Mouse (Mus musculus): ENCODE data around the gene Lin7a. TPM values are rescaled to one million over a fixed set of nuclear protein-coding genes. Genes with fewer than 3 reads are reported as not detected.

Gene Lin7a
- polyA plus RNA-seq, 1 experiment from 2014 or later: 0.74 TPM

DNA sequence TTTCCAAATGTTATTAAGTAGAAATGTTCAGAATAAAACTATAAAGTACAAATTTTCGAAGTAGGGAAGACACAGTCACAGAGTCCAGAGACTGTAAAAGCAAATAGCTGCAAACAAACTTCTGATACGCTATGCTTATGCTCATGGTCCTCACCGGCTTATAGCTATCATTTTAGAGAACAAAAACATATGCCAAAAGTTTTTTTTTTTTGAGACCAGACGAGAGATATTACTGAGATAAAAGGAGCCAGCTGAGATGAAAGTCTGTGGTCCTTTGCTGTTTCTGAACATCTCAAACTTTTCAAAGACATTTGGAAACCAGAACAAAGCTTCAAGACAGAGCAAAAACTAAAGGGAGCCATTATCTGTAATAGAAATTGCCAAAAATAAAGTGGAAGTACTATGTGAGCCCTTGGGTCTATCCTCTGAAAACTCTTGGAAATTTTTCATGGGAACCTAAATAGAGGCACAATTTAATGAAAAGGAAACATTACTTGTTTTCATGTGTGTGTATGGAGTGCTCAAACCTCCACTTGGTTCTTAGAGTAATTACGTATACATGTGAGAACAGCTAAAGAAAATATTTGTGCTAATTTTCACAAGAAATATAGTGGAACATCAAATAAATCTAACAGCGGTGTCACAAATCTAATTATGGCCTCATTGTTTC lies 24.4 kb upstream of the Lin7a start:
- DNase-seq (ENCODE audit: low spot score): no peak
- no peak for TF ChIP-seq EP300 (optimal IDR thresholded peaks at IDR 0.05)
- TF ChIP-seq CTCF (IDR thresholded peaks at IDR 0.05; ENCODE audit: low read depth): no peak

DNA sequence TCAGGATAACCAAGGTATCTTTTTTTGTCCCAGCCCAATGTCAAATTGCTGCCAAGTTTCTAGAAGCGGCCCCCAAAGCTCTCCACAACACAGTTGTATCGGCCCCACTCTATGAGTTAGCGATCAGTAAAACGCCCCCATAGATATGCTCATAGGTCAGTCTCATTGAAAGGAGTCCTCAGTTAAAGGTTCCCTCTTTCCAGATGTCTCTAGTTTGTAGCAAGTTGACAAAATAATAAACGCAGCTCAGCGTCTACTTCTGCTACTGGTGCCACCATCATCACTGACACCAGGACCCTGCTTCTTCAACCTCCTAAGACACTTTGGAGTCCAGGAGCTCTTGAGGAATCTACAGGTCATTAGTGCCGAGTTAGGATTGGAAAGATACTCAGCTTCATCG lies 23.0 kb upstream of the Lin7a start:
- no peak for DNase-seq (ENCODE audit: low spot score)
- Histone ChIP-seq H3K4me2 (replicated peaks; ENCODE audit: low read depth) (no peak overlapping the region), H3K9ac (ENCODE audit: low read length) (no peak overlapping the region), H3K9me3 (ENCODE audit: control insufficient read depth, low read length) (no peaks in the 10 kb centered on the region), H3K4me3 (ENCODE audit: low read depth, low read length) (no peak overlapping the region), H3K27me3 (ENCODE audit: control insufficient read depth, insufficient read depth, low read length) (no peaks in the 10 kb centered on the region), H3K4me1 (replicated peaks; ENCODE audit: control insufficient read depth, insufficient read depth) (no peaks in the 10 kb centered on the region), H3K27ac (replicated peaks) (no peak overlapping the region), H3K36me3 (ENCODE audit: control insufficient read depth, insufficient read depth, low read length) (no peaks in the 10 kb centered on the region)
- 84% methylated on average over 8 of the region's 8 CpGs for WGBS
- no peak for TF ChIP-seq EP300 (optimal IDR thresholded peaks at IDR 0.05)
- TF ChIP-seq CTCF (IDR thresholded peaks at IDR 0.05; ENCODE audit: low read depth): no peak
- ATAC-seq (ENCODE audit: low FRiP score, low TSS enrichment): no peak

More for the DNA sequence above, 24.4 kb upstream of the Lin7a start:
- no peaks in the 10 kb centered on the region for H3K27me3 ChIP-seq (ENCODE audit: control insufficient read depth, insufficient read depth, low read length)
- H3K4me2 ChIP-seq (replicated peaks; ENCODE audit: low read depth): no peak overlapping the region
- H3K4me1 ChIP-seq (replicated peaks; ENCODE audit: control insufficient read depth, insufficient read depth): no peaks in the 10 kb centered on the region
- 77% methylated on average over 6 of the region's 6 CpGs for WGBS
- H3K36me3 ChIP-seq (ENCODE audit: control insufficient read depth, insufficient read depth, low read length): no peaks in the 10 kb centered on the region
- H3K9me3 ChIP-seq (ENCODE audit: control insufficient read depth, low read length): no peaks in the 10 kb centered on the region
- no peak overlapping the region for H3K4me3 ChIP-seq (ENCODE audit: low read depth, low read length)
- no peak overlapping the region for H3K9ac ChIP-seq (ENCODE audit: low read length)
- no peak overlapping the region for H3K27ac ChIP-seq (replicated peaks)
- ATAC-seq (ENCODE audit: low FRiP score, low TSS enrichment): no peak

DNA sequence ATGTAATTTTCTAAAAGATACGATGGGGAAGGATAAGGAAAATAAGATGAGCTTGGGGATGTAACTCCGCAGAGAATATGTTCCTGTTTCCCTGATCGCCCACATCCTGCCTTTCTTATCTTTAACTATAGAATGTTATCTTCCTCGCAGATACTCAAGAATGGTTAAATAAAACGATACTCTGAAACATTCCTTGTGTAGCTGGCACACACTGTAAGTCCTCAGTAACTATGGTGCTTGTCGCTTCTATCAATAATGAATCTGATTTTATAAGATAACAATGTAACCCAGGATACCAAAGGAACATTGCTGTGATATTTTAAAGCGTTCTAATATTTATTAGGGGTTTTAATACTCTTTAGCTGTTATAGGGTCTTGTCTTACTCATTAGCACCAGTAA lies 22.4 kb upstream of the Lin7a start:
- no peak overlapping the region for H3K4me3 ChIP-seq (ENCODE audit: low read depth, low read length)
- H3K36me3 ChIP-seq (ENCODE audit: control insufficient read depth, insufficient read depth, low read length): no peaks in the 10 kb centered on the region
- 77% methylated on average over 7 of the region's 7 CpGs for WGBS
- H3K27ac ChIP-seq (replicated peaks): no peak overlapping the region
- DNase-seq (ENCODE audit: low spot score) (no peak), ATAC-seq (ENCODE audit: low FRiP score, low TSS enrichment) (no peak)
- no peak overlapping the region for H3K4me2 ChIP-seq (replicated peaks; ENCODE audit: low read depth)
- TF ChIP-seq CTCF (IDR thresholded peaks at IDR 0.05; ENCODE audit: low read depth) (no peak), EP300 (optimal IDR thresholded peaks at IDR 0.05) (no peak)
- no peak overlapping the region for H3K9ac ChIP-seq (ENCODE audit: low read length)
- no peaks in the 10 kb centered on the region for H3K27me3 ChIP-seq (ENCODE audit: control insufficient read depth, insufficient read depth, low read length)
- no peaks in the 10 kb centered on the region for H3K4me1 ChIP-seq (replicated peaks; ENCODE audit: control insufficient read depth, insufficient read depth)
- no peaks in the 10 kb centered on the region for H3K9me3 ChIP-seq (ENCODE audit: control insufficient read depth, low read length)

DNA sequence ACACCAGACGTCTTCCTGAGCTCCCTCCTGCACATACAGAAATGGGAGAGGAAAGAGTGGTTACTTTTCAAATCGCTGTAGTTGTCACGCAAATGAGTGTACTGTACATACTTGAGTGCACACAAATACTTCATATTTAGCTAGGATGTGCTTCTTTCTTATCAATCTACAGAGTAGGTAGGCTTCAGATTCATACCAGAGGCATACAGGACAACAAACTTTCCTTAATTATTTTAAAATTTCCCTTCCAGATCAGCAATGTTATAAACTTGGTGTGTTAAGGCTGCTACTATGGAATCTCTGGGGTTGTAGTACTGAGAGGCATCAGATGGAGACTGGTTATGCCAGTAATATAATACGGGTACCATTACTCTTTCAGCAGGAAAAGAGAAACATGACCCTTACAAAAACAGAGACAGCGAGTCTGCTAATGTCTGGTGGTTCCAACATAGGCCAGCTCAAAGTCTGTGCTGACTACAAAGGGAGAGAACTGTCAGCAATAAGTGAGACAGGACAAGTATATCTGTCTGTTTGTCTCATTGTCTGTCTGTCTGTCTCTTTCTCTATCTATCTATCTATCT lies 21.8 kb upstream of the Lin7a start:
- DNase-seq (ENCODE audit: low spot score) (no peak), ATAC-seq (ENCODE audit: low FRiP score, low TSS enrichment) (no peak)
- Histone ChIP-seq H3K4me3 (ENCODE audit: low read depth, low read length) (no peak overlapping the region), H3K9me3 (ENCODE audit: control insufficient read depth, low read length) (no peaks in the 10 kb centered on the region), H3K27ac (replicated peaks) (no peak overlapping the region), H3K4me2 (replicated peaks; ENCODE audit: low read depth) (no peak overlapping the region), H3K27me3 (ENCODE audit: control insufficient read depth, insufficient read depth, low read length) (no peaks in the 10 kb centered on the region), H3K4me1 (replicated peaks; ENCODE audit: control insufficient read depth, insufficient read depth) (no peaks in the 10 kb centered on the region), H3K9ac (ENCODE audit: low read length) (no peak overlapping the region), H3K36me3 (ENCODE audit: control insufficient read depth, insufficient read depth, low read length) (no peaks in the 10 kb centered on the region)
- WGBS: 72% methylated on average over 5 of the region's 5 CpGs
- TF ChIP-seq EP300 (optimal IDR thresholded peaks at IDR 0.05) (no peak), CTCF (IDR thresholded peaks at IDR 0.05; ENCODE audit: low read depth) (no peak)

DNA sequence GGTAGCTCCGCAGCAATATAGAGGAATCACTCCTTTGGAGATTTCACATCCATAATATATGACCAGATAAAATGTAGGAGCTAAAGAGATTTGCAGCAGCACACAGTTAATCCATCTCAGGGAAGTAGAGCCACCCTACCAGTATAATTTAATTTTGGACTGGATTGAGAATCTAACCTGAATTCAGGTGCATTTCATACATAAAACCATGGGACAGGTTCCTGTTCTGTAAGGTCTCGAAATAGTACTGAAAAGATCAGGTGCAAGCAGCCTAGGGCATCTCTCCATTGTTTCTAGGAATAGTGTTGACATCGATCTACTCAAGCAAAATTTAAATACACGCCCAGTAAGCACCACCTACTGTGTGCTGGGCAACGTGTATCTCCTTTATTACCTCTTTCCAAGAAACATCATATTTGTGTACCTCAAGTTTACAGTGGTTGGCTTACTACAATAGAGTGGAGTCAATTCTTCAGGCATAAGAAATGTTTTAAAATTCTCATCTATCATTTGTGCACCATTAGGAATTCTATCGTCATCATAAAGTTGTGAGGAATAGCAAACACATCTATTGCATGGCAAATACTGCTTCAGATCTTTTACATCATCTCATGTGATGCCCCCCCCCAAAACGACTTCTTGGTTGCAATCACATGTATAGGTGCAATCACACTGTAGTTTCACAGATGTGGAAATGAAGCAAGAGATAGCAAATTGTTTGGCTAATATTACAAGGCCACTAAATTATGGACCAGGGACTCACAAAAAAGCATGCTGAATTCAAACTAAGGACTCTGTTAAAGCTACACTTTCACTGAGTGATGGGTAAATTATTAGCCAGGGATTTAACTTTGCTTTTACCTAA lies 20.9 kb upstream of the Lin7a start:
- no peak overlapping the region for H3K4me2 ChIP-seq (replicated peaks; ENCODE audit: low read depth)
- no peak overlapping the region for H3K27ac ChIP-seq (replicated peaks)
- no peak overlapping the region for H3K4me3 ChIP-seq (ENCODE audit: low read depth, low read length)
- DNase-seq (ENCODE audit: low spot score) (no peak), ATAC-seq (ENCODE audit: low FRiP score, low TSS enrichment) (no peak)
- no peaks in the 10 kb centered on the region for H3K36me3 ChIP-seq (ENCODE audit: control insufficient read depth, insufficient read depth, low read length)
- no peaks in the 10 kb centered on the region for H3K27me3 ChIP-seq (ENCODE audit: control insufficient read depth, insufficient read depth, low read length)
- H3K9me3 ChIP-seq (ENCODE audit: control insufficient read depth, low read length): no peaks in the 10 kb centered on the region
- no peak overlapping the region for H3K9ac ChIP-seq (ENCODE audit: low read length)
- TF ChIP-seq EP300 (optimal IDR thresholded peaks at IDR 0.05): no peak
- no peak for TF ChIP-seq CTCF (IDR thresholded peaks at IDR 0.05; ENCODE audit: low read depth)
- WGBS: 76% methylated on average over 7 of the region's 7 CpGs
- no peaks in the 10 kb centered on the region for H3K4me1 ChIP-seq (replicated peaks; ENCODE audit: control insufficient read depth, insufficient read depth)

DNA sequence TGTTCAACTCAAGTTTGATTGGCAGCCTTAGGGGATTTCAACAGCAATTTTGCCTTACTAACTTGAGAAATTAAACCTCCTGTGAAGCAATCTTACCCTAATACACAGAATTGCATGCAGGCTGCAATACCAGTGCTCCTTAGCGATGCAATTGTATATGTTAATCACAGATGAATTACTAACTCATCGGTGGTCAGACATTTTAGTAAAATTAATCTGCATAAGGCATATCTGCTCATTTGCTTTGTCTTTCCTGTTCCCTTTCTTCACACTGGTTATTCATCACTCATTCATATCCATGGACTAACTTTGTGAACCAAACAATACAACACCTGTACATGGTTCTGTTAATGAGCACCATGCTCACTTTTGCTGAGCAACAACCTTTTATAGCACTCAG lies 20.2 kb upstream of the Lin7a start:
- Histone ChIP-seq H3K9me3 (ENCODE audit: control insufficient read depth, low read length) (no peaks in the 10 kb centered on the region), H3K4me1 (replicated peaks; ENCODE audit: control insufficient read depth, insufficient read depth) (no peaks in the 10 kb centered on the region), H3K36me3 (ENCODE audit: control insufficient read depth, insufficient read depth, low read length) (no peaks in the 10 kb centered on the region), H3K4me3 (ENCODE audit: low read depth, low read length) (no peak overlapping the region), H3K27ac (replicated peaks) (no peak overlapping the region), H3K4me2 (replicated peaks; ENCODE audit: low read depth) (no peak overlapping the region), H3K27me3 (ENCODE audit: control insufficient read depth, insufficient read depth, low read length) (no peaks in the 10 kb centered on the region), H3K9ac (ENCODE audit: low read length) (no peak overlapping the region)
- ATAC-seq (ENCODE audit: low FRiP score, low TSS enrichment) (no peak), DNase-seq (ENCODE audit: low spot score) (no peak)
- WGBS: 69% methylated on average over 2 of the region's 2 CpGs
- no peak for TF ChIP-seq CTCF (IDR thresholded peaks at IDR 0.05; ENCODE audit: low read depth)
- TF ChIP-seq EP300 (optimal IDR thresholded peaks at IDR 0.05): no peak
